Mouse (Mus musculus): ENCODE results near the gene Gm12216. TPM values are rescaled to one million over a fixed set of nuclear protein-coding genes. Genes with fewer than 3 reads are reported as not detected.

Gene Gm12216
- polyA plus RNA-seq, 1 experiment from 2014 or later = 0.89 TPM

GRCm38 (mm10) chr11:53820516-53821170 lies 38.4 kb downstream of the Gm12216 start:
- no peaks in the 10 kb centered on the region for H3K36me3 ChIP-seq (ENCODE audit: inconsistent target)
- H3K27ac ChIP-seq = no peak overlapping the region
- 68% methylated on average over 9 of the region's 13 CpGs for WGBS (ENCODE audit: missing documents)
- H3K4me3 ChIP-seq (ENCODE audit: inconsistent target) = no peak overlapping the region
- H3K79me2 ChIP-seq (ENCODE audit: inconsistent target) = no peaks in the 10 kb centered on the region

- H3K36me3 ChIP-seq (ENCODE audit: inconsistent target) = no peaks in the 10 kb centered on the region
- H3K4me3 ChIP-seq (ENCODE audit: inconsistent target) = no peak overlapping the region
- WGBS (ENCODE audit: missing documents) = 100% methylated on average over 6 of the region's 6 CpGs
Observed at GRCm38 (mm10) chr11:53819511-53819910, 39.5 kb downstream of the Gm12216 start.

GRCm38 (mm10) chr11:53818794-53819193 lies 40.3 kb downstream of the Gm12216 start:
- no peaks in the 10 kb centered on the region for H3K36me3 ChIP-seq (ENCODE audit: inconsistent target)
- no peaks in the 10 kb centered on the region for H3K79me2 ChIP-seq (ENCODE audit: inconsistent target)
- no peak overlapping the region for H3K4me3 ChIP-seq (ENCODE audit: inconsistent target)
- 72% methylated on average over 6 of the region's 6 CpGs for WGBS (ENCODE audit: missing documents)
- H3K27ac ChIP-seq = no peak overlapping the region

More at GRCm38 (mm10) chr11:53819511-53819910, 39.5 kb downstream of the Gm12216 start:
- H3K27ac ChIP-seq = no peak overlapping the region
- H3K79me2 ChIP-seq (ENCODE audit: inconsistent target) = no peaks in the 10 kb centered on the region

- Histone ChIP-seq H3K36me3 (ENCODE audit: inconsistent target) (no peaks in the 10 kb centered on the region), H3K4me3 (ENCODE audit: inconsistent target) (no peak overlapping the region), H3K27ac (no peak overlapping the region), H3K79me2 (ENCODE audit: inconsistent target) (no peaks in the 10 kb centered on the region)
- 98% methylated on average over 5 of the region's 5 CpGs for WGBS (ENCODE audit: missing documents)
Observed at GRCm38 (mm10) chr11:53816841-53817375, 42.1 kb downstream of the Gm12216 start.

GRCm38 (mm10) chr11:53814810-53815209 lies 44.2 kb downstream of the Gm12216 start:
- H3K36me3 ChIP-seq (ENCODE audit: inconsistent target) = no peaks in the 10 kb centered on the region
- 61% methylated on average over 3 of the region's 3 CpGs for WGBS (ENCODE audit: missing documents)
- no peak overlapping the region for H3K4me3 ChIP-seq (ENCODE audit: inconsistent target)
- H3K27ac ChIP-seq = no peak overlapping the region
- no peaks in the 10 kb centered on the region for H3K79me2 ChIP-seq (ENCODE audit: inconsistent target)

GRCm38 (mm10) chr11:53813001-53813868 lies 45.8 kb downstream of the Gm12216 start:
- WGBS (ENCODE audit: missing documents) = 96% methylated on average over 16 of the region's 16 CpGs
- H3K79me2 ChIP-seq (ENCODE audit: inconsistent target) = no peaks in the 10 kb centered on the region
- no peak overlapping the region for H3K27ac ChIP-seq
- H3K36me3 ChIP-seq (ENCODE audit: inconsistent target) = no peaks in the 10 kb centered on the region
- no peak overlapping the region for H3K4me3 ChIP-seq (ENCODE audit: inconsistent target)

- 92% methylated on average over 3 of the region's 3 CpGs for WGBS (ENCODE audit: missing documents)
- no peak overlapping the region for H3K4me3 ChIP-seq (ENCODE audit: inconsistent target)
- H3K27ac ChIP-seq = no peak overlapping the region
- H3K79me2 ChIP-seq (ENCODE audit: inconsistent target) = no peaks in the 10 kb centered on the region
- H3K36me3 ChIP-seq (ENCODE audit: inconsistent target) = no peaks in the 10 kb centered on the region
Observed at GRCm38 (mm10) chr11:53811312-53811711, 47.7 kb downstream of the Gm12216 start.

- Histone ChIP-seq H3K36me3 (ENCODE audit: inconsistent target) (no peaks in the 10 kb centered on the region), H3K27ac (no peak overlapping the region), H3K79me2 (ENCODE audit: inconsistent target) (no peaks in the 10 kb centered on the region), H3K4me3 (ENCODE audit: inconsistent target) (no peak overlapping the region)
- WGBS (ENCODE audit: missing documents) = 94% methylated on average over 2 of the region's 2 CpGs
Observed at GRCm38 (mm10) chr11:53810749-53811148, 48.3 kb downstream of the Gm12216 start.

- no peak overlapping the region for H3K4me3 ChIP-seq (ENCODE audit: inconsistent target)
- no peaks in the 10 kb centered on the region for H3K79me2 ChIP-seq (ENCODE audit: inconsistent target)
- H3K36me3 ChIP-seq (ENCODE audit: inconsistent target) = no peaks in the 10 kb centered on the region
- no peak overlapping the region for H3K27ac ChIP-seq
- WGBS (ENCODE audit: missing documents) = 53% methylated on average over 5 of the region's 5 CpGs
Observed at GRCm38 (mm10) chr11:53810156-53810555, 48.9 kb downstream of the Gm12216 start.

GRCm38 (mm10) chr11:53809354-53809753 lies 49.7 kb downstream of the Gm12216 start:
- H3K27ac ChIP-seq = no peak overlapping the region
- H3K4me3 ChIP-seq (ENCODE audit: inconsistent target) = no peak overlapping the region
- no peaks in the 10 kb centered on the region for H3K79me2 ChIP-seq (ENCODE audit: inconsistent target)
- H3K36me3 ChIP-seq (ENCODE audit: inconsistent target) = no peaks in the 10 kb centered on the region
- WGBS (ENCODE audit: missing documents) = 64% methylated on average over 5 of the region's 5 CpGs

GRCm38 (mm10) chr11:53805786-53806185 lies 53.3 kb downstream of the Gm12216 start:
- no peak overlapping the region for H3K4me3 ChIP-seq (ENCODE audit: inconsistent target)
- no peak overlapping the region for H3K27ac ChIP-seq
- 57% methylated on average over 9 of the region's 9 CpGs for WGBS (ENCODE audit: missing documents)
- no peaks in the 10 kb centered on the region for H3K79me2 ChIP-seq (ENCODE audit: inconsistent target)
- H3K36me3 ChIP-seq (ENCODE audit: inconsistent target) = no peaks in the 10 kb centered on the region

- Histone ChIP-seq H3K79me2 (ENCODE audit: inconsistent target) (no peaks in the 10 kb centered on the region), H3K27ac (no peak overlapping the region), H3K4me3 (ENCODE audit: inconsistent target) (no peak overlapping the region), H3K36me3 (ENCODE audit: inconsistent target) (no peaks in the 10 kb centered on the region)
- 85% methylated on average over 9 of the region's 14 CpGs for WGBS (ENCODE audit: missing documents)
Observed at GRCm38 (mm10) chr11:53804569-53805344, 54.3 kb downstream of the Gm12216 start.

- Histone ChIP-seq H3K27ac (no peak overlapping the region), H3K4me3 (ENCODE audit: inconsistent target) (no peak overlapping the region), H3K79me2 (ENCODE audit: inconsistent target) (no peaks in the 10 kb centered on the region), H3K36me3 (ENCODE audit: inconsistent target) (no peaks in the 10 kb centered on the region)
- 68% methylated on average over 6 of the region's 6 CpGs for WGBS (ENCODE audit: missing documents)
Observed at GRCm38 (mm10) chr11:53803494-53803893, 55.6 kb downstream of the Gm12216 start.

GRCm38 (mm10) chr11:53803093-53803492 lies 56.0 kb downstream of the Gm12216 start:
- no peaks in the 10 kb centered on the region for H3K79me2 ChIP-seq (ENCODE audit: inconsistent target)
- no peak overlapping the region for H3K27ac ChIP-seq
- H3K4me3 ChIP-seq (ENCODE audit: inconsistent target) = no peak overlapping the region
- no peaks in the 10 kb centered on the region for H3K36me3 ChIP-seq (ENCODE audit: inconsistent target)
- 42% methylated on average over 12 of the region's 12 CpGs for WGBS (ENCODE audit: missing documents)
